Mouse (Mus musculus): Measurements from ENCODE around the gene Ephb1. TPM values are rescaled to one million over a fixed set of nuclear protein-coding genes. Genes with fewer than 3 reads are reported as not detected.

Ephb1 gene
- total and polyA plus RNA-seq, 3 experiments = not detected

DNA sequence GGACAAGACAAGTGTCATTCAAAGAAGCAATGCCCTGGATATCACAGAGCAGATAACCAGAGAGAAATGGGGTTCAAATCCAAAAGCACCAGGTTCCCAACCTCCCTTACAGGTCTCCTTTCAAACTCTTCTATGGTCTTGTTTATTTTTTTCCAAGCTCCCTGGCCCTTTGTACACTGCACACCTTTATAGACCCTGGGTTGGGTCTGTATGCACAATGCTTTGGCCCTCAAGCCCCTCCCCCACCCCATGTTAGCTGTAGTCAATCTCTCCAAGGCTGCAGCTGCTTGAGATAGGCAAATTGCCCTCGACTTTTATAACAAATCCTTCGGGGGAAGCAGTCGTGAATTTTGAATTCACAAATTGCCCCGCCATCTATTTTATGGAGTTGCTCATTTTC, 429.7 kb downstream of the Ephb1 start:
- H3K79me2 ChIP-seq (ENCODE audit: control insufficient read depth, insufficient read depth, low read length, poor library complexity) = no peaks in the 10 kb centered on the region
- H3K27ac ChIP-seq (ENCODE audit: control insufficient read depth, low read depth, low read length) = no peak overlapping the region
- TF ChIP-seq POLR2AphosphoS2 (IDR thresholded peaks at IDR 0.05; ENCODE audit: low read length) = no peak
- TF ChIP-seq ZC3H11A (IDR thresholded peaks at IDR 0.05; ENCODE audit: low read depth, low read length) = no peak
- TF ChIP-seq MYC (IDR thresholded peaks at IDR 0.05; ENCODE audit: low read depth, low read length) = no peak
- TF ChIP-seq NELFE (IDR thresholded peaks at IDR 0.05; ENCODE audit: low read depth, low read length) = no peak
- no peak for TF ChIP-seq POLR2AphosphoS5 (IDR thresholded peaks at IDR 0.05; ENCODE audit: borderline replicate concordance, low read depth, low read length)
- TF ChIP-seq HCFC1 (IDR thresholded peaks at IDR 0.05; ENCODE audit: low read depth, low read length) = no peak
- TF ChIP-seq MAZ (IDR thresholded peaks at IDR 0.05; ENCODE audit: low read depth, low read length) = no peak
- TF ChIP-seq ZNF384 (IDR thresholded peaks at IDR 0.05; ENCODE audit: low read depth, low read length) = no peak
- TF ChIP-seq MAX (IDR thresholded peaks at IDR 0.05; ENCODE audit: low read length) = no peak
- TF ChIP-seq SIN3A (IDR thresholded peaks at IDR 0.05; ENCODE audit: low read length) = no peak
- no peak for TF ChIP-seq E2F4 (IDR thresholded peaks at IDR 0.05; ENCODE audit: borderline replicate concordance, low read depth, low read length)
- no peak for TF ChIP-seq GATA1 (IDR thresholded peaks at IDR 0.05; ENCODE audit: low read depth, low read length)
- no peaks in the 10 kb centered on the region for H3K9me3 ChIP-seq (replicated peaks; ENCODE audit: insufficient read depth, low read length)
- H3K4me3 ChIP-seq (ENCODE audit: control insufficient read depth in 1 of 2, insufficient read depth in 1 of 2, low read depth in 2 of 2, low read length in 2 of 2) = no peak overlapping the region
- H3K4me1 ChIP-seq (ENCODE audit: control insufficient read depth in 1 of 2, insufficient read depth in 2 of 2, low read length in 2 of 2) = no peaks in the 10 kb centered on the region
- H3K9ac ChIP-seq (ENCODE audit: control insufficient read depth, low read depth, low read length, poor library complexity, severe bottlenecking) = no peak overlapping the region
- DNase-seq (ENCODE audit: low read depth, low spot score) = no peak
- no peaks in the 10 kb centered on the region for H3K27me3 ChIP-seq (ENCODE audit: control insufficient read depth in 1 of 2, insufficient read depth in 2 of 2, low read length in 2 of 2)
- no peaks in the 10 kb centered on the region for H3K36me3 ChIP-seq (ENCODE audit: control insufficient read depth in 1 of 2, insufficient read depth in 2 of 2, low read length in 2 of 2)

GRCm38 (mm10) chr9:101922846-101923245, 431.6 kb downstream of the Ephb1 start:
- H3K27ac ChIP-seq (ENCODE audit: control insufficient read depth, low read depth, low read length) = no peak overlapping the region
- H3K79me2 ChIP-seq (ENCODE audit: control insufficient read depth, insufficient read depth, low read length, poor library complexity) = no peaks in the 10 kb centered on the region
- no peaks in the 10 kb centered on the region for H3K4me1 ChIP-seq (ENCODE audit: control insufficient read depth in 1 of 2, insufficient read depth in 2 of 2, low read length in 2 of 2)
- no peaks in the 10 kb centered on the region for H3K9me3 ChIP-seq (replicated peaks; ENCODE audit: insufficient read depth, low read length)
- H3K4me3 ChIP-seq (ENCODE audit: control insufficient read depth in 1 of 2, insufficient read depth in 1 of 2, low read depth in 2 of 2, low read length in 2 of 2) = no peak overlapping the region
- no peaks in the 10 kb centered on the region for H3K27me3 ChIP-seq (ENCODE audit: control insufficient read depth in 1 of 2, insufficient read depth in 2 of 2, low read length in 2 of 2)
- TF ChIP-seq USF1 (IDR thresholded peaks at IDR 0.05; ENCODE audit: low read depth, low read length) (no peak), MYC (IDR thresholded peaks at IDR 0.05; ENCODE audit: low read depth, low read length) (no peak), MEF2A (IDR thresholded peaks at IDR 0.05; ENCODE audit: extremely low read depth, insufficient replicate concordance, low read depth, low read length, poor library complexity, severe bottlenecking) (no peak), KAT2A (conservative IDR thresholded peaks at IDR 0.05; ENCODE audit: low read depth, low read length) (no peak), BHLHE40 (IDR thresholded peaks at IDR 0.05; ENCODE audit: borderline replicate concordance, low read depth, low read length) (no peak), MXI1 (IDR thresholded peaks at IDR 0.05; ENCODE audit: low read depth, low read length) (no peak), E2F4 (IDR thresholded peaks at IDR 0.05; ENCODE audit: borderline replicate concordance, low read depth, low read length) (no peak), NELFE (IDR thresholded peaks at IDR 0.05; ENCODE audit: low read depth, low read length) (no peak), JUND (IDR thresholded peaks at IDR 0.05; ENCODE audit: low read depth, low read length) (no peak)
- no peak overlapping the region for H3K9ac ChIP-seq (ENCODE audit: control insufficient read depth, low read depth, low read length, poor library complexity, severe bottlenecking)
- no peaks in the 10 kb centered on the region for H3K36me3 ChIP-seq (ENCODE audit: control insufficient read depth in 1 of 2, insufficient read depth in 2 of 2, low read length in 2 of 2)
- no peak for DNase-seq (ENCODE audit: low read depth, low spot score)
